Mouse (Mus musculus): ENCODE results near the gene Tnnc2.

GRCm38 (mm10) chr2:164776801-164777200, 3.0 kb downstream of the Tnnc2 start:
- no peak for TF ChIP-seq POLR2A (IDR thresholded peaks at IDR 0.05; ENCODE audit: borderline replicate concordance, insufficient read depth, low read length)
- TF ChIP-seq CTCF (IDR thresholded peaks at IDR 0.05; ENCODE audit: borderline replicate concordance, insufficient read depth, low read depth, low read length), result no peak
